Mouse (Mus musculus) heart, adult 9 months (tissue): Measurements from ENCODE around the gene Arx.

ENCODE experiments used
- DNase-seq, 2 experiments: peaks; one replicate each; pipeline ENCODE4 v3.0.0; 2022; ENCODE audit warnings: low spot score in 2 of 2

Gene Arx

DNA sequence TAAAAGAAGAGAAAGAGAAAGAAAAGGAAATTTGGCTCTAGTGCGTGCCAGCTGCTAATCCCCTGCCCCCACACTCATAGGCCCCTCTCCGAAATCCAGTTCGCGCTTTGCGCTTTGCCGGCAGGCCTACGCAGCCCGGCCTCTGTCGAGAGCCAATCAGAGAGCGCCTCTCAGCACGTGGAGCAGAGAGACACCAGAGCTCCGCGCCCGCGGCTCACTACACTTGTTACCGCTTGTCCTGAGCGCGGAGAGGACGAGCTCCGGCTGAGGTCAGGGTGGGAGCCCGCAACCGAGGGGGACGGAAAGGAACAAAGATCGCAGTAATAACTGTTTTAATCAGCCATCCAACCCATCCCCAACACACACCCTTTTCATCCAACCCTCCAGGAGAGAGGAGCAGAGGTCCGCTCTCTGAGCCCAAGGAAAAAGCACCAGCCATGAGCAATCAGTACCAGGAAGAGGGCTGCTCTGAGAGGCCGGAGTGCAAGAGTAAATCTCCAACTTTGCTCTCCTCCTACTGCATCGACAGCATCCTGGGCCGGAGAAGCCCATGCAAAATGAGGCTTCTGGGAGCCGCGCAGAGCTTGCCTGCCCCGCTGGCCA lies at the start of gene Arx:
Gene Arx, plus strand, starts transcription at position 155 of the 603 bp plus-strand sequence.
- peak in 1 of 2 experiments; percentile 1 for DNase-seq

DNA sequence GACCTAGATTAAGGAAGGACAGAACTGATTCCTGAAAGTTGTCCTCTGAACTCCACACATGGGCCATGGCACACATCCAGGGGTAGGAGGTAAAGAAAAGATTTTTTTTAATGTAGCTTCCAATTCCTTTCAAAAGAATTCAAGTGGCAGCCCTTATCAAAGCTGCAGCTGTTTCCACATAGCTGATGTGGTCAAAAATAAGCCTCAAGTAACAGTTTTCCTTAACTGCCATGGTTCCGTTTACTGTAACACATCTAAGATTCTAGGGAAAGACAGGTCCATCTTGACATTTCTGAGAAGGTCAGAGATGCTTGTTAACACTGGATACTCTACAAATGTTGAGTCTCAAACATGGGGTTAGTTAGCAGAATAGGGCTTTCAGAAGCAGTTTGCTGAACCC lies 34.9 kb upstream of the Arx start:
- DNase-seq: no peak

- DNase-seq: no peak
Observed at GRCm38 (mm10) chrX:93275689-93276088, 10.6 kb upstream of the Arx start.

- DNase-seq: no peak
Observed at GRCm38 (mm10) chrX:93279940-93280339, 6.3 kb upstream of the Arx start.

- DNase-seq: no peak
Observed at GRCm38 (mm10) chrX:93281028-93281723, 5.1 kb upstream of the Arx start.

DNA sequence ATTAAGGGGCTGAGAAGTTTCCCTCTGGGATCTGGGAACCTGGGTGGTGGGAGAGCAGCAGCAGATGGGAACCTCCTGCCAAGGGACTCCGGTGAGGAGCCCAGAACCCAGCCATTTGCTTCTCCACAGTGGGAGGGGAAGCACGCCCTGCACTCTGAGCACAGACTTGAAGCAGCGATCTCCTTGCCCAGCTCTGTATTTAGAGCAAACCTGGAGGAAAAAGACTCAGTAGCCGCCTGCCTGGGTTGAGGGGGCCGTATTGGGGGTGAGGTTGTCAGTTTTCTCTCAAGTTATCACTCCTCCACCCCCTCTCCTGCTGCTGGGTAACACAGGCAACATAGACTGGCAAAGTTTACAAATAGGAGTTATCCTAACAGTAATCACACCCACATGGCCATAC lies 4.5 kb upstream of the Arx start:
- no peak for DNase-seq

GRCm38 (mm10) chrX:93285091-93285490 lies 1.2 kb upstream of the Arx start:
- DNase-seq: no peak

- no peak for DNase-seq
Observed at GRCm38 (mm10) chrX:93288339-93288738, 2.1 kb downstream of the Arx start.

GRCm38 (mm10) chrX:93289076-93289475 lies 2.8 kb downstream of the Arx start:
- no peak for DNase-seq

DNA sequence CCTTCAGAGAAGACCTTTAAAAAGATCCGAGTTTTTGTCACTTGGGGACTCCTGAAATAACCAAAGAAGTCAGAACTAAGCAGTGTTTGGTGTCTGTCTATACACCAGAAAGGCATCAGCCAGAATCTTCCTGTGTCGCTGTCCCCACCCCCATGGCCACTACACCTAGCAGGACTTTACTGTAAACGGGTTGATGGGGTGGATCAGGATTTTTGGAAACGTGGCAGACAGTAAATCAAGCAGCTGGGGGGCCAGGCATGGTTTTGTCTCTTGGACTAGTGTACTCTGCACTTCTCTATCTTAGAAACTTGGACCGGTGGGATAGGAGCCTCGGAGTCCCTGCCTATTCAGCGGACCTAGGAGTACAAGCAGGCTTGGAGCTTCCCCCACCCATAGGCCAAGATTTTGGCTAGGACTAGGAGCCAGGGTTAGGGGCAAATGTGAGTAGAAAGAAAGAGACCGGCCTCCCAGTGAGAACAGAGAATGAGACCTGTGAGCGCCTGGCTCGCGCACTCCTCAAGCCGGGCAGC lies 3.7 kb downstream of the Arx start:
- no peak for DNase-seq

GRCm38 (mm10) chrX:93292031-93292430 lies 5.8 kb downstream of the Arx start:
- no peak for DNase-seq

DNA sequence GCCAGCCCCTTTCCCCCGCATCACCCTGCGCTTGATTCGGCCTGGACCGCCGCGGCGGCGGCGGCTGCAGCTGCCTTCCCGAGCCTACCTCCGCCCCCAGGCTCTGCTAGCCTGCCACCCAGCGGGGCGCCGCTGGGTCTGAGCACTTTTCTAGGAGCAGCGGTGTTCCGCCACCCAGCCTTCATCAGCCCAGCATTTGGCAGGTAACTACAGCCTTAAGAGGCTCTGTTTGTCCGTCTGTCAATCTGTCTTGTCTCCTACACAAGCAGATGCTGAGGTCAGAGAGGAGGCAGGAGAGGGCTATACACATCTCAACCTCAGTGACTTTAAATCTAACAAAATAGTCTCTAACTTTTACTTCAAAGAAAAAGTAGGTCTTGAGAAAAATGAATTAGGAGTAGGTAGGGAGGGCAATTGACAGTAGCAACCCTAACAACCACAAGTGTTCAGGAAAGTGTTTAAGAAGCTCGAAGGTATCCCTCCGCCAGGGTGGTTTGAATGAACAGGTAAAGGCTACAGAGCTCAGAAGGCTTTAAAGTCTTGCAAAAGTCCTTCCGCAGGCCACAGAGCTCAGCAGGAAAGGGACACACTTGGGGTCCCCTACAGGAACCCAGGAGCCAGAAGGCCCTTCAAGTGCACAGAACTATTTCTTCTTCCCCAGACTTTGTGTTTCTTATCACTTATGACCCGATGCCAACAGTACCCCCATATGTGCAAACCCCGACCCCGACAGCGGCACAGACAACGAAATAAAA lies 8.7 kb downstream of the Arx start:
- no peak for DNase-seq

- DNase-seq: no peak
Observed at GRCm38 (mm10) chrX:93295819-93296218, 9.6 kb downstream of the Arx start.

GRCm38 (mm10) chrX:93297001-93297441 lies 10.8 kb downstream of the Arx start:
- no peak for DNase-seq

DNA sequence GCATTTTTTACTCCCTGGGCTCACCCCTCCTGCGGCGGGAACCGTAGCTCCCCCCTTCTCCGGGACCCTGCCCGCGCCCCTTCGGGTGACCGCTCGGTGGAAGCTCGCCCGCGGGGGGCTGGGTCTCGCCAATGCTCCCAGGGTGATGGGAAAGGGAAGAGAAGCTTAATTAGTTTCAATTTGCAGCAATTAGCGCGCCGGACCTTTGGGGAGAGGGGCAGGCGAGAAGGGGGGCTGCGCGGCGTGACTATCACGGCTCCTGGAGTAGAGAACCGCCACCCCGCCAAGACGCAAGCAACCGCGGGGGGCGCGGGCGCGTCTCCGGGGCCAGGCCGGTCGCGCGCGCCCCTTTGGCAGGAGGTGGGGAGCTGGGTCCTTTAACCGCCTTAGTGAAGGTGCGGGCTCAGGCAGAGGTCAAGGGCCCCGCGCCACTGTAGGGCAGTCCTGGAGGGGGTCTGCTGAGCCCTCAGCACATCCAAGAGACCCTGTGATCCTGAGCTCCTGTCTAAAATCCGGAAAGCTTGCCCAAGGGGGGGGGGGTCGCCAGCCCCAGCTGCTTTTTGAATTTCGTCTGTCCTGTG lies 12.9 kb downstream of the Arx start:
- no peak for DNase-seq

GRCm38 (mm10) chrX:93299771-93300170 lies 13.5 kb downstream of the Arx start:
- no peak for DNase-seq

GRCm38 (mm10) chrX:93300183-93300815 lies 14.1 kb downstream of the Arx start:
- no peak for DNase-seq

DNA sequence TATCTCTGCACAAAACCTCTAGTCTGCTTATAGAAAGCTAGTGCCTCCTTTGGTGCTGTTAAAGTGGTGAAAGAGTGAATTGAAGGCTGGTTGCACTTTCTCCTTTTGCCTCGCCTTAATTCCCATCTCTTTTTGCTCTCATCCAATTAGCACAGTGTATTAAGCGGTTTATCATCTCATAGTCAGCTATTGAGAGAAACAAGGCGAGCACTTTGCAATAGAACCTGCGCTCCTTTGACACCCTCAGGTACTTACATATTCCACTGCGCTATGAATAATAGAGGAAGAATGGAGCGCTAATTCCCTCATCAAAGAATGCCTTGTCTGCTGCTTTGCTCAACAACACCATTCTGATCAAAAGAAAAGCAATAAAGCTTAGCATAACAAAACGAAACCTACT lies 15.6 kb downstream of the Arx start:
- DNase-seq: no peak

DNA sequence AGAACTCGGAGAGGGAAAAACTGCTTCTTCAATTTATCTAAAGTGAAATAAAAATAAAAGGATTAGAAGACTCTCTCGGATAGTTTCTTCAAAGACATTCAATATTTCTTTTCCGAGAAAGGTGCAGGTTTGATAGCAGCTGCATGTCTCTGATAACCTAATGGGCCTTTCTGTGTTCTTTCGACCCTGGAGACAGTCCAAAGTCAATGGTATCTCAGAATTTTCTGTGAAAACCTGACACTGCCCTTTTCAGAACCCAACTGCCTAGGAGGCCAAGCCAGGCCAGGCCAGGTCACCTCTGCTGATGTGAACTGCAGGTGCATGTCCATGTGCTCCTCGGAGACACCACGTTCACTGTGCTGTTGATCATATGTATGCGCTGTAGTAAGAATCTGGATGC lies 19.5 kb downstream of the Arx start:
- DNase-seq: no peak

DNA sequence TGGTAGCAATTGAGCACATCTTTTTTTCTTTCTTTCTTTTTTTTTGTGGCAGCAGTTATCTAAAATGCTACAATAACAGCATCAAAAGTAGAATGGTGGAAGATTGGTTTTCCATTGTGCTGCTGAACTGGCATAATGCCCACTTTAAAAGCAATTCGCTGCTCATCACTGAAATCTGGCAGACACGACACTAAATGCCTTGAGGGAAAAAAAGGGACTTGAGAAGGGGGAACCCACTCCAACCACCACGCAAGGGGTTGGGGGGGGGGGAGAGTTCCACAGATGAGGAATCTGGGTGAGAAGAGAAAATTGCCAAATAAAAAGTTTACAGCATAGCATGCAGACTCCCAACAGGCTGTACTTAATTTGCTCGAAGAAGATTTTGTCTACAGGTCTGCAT lies 31.3 kb downstream of the Arx start:
- no peak for DNase-seq

- DNase-seq: no peak
Observed at GRCm38 (mm10) chrX:93319979-93320378, 33.7 kb downstream of the Arx start.

GRCm38 (mm10) chrX:93321336-93321735 lies 35.1 kb downstream of the Arx start:
- no peak for DNase-seq
